Mouse (Mus musculus) ES-Bruce4 (cell line): ENCODE data around the gene Ctnnbl1. TPM values are rescaled to one million over a fixed set of nuclear protein-coding genes. Genes with fewer than 3 reads are reported as not detected.
A peak's percentile ranks its signal among the peaks of the same experiment; 100 is the strongest.

ENCODE experiments used
- H3K27ac ChIP-seq: 2 replicates; pipeline ENCODE4 v1.5.1; 2012; ENCODE audit warnings: low read length, inconsistent platforms; ENCODE audit not compliant: insufficient read depth
- H3K27me3 ChIP-seq: 2 replicates; pipeline ENCODE4 v1.6.1; 2012; ENCODE audit warnings: mild to moderate bottlenecking, low read length, inconsistent platforms; ENCODE audit not compliant: control insufficient read depth, poor library complexity, insufficient read depth, severe bottlenecking
- H3K36me3 ChIP-seq: 2 replicates; pipeline ENCODE4 v1.6.1; 2012; ENCODE audit warnings: inconsistent platforms, mild to moderate bottlenecking, low read length, moderate library complexity; ENCODE audit not compliant: control insufficient read depth, poor library complexity, insufficient read depth, severe bottlenecking
- H3K4me1 ChIP-seq: one replicate; pipeline ENCODE4 v1.8.1; 2011; ENCODE audit warnings: low read length; ENCODE audit not compliant: control insufficient read depth, insufficient read depth
- H3K4me3 ChIP-seq: 2 replicates; pipeline ENCODE4 v1.5.1; 2011; ENCODE audit warnings: low read depth, mild to moderate bottlenecking, low read length
- H3K9ac ChIP-seq: 2 replicates; pipeline ENCODE4 v1.6.1; 2012; ENCODE audit warnings: low read depth, mild to moderate bottlenecking, inconsistent platforms; ENCODE audit not compliant: poor library complexity, severe bottlenecking
- H3K9me3 ChIP-seq: replicated peaks from 2 replicates; pipeline ENCODE4 v1.6.1; 2012; ENCODE audit warnings: mild to moderate bottlenecking, low read length, inconsistent platforms; ENCODE audit not compliant: control insufficient read depth, poor library complexity, insufficient read depth, severe bottlenecking
- CTCF ChIP-seq: IDR thresholded peaks from one replicate; pipeline ENCODE4 v1.8.1; 2011; ENCODE audit warnings: low read depth, low read length
- EP300 ChIP-seq: IDR thresholded peaks from 2 replicates; pipeline ENCODE4 v1.6.1; 2011; ENCODE audit warnings: low read depth, low read length; ENCODE audit not compliant: insufficient read depth
- POLR2A ChIP-seq: IDR thresholded peaks from one replicate; pipeline ENCODE4 v1.8.1; 2011; ENCODE audit warnings: low read length; ENCODE audit not compliant: insufficient read depth
- polyA plus RNA-seq: library from polyadenylated mRNA; stranded (reverse); fragments of >200 nt; gene quantifications from 2 replicates; pipeline ENCODE4 v1.2.4, GENCODE M21; 2011; ENCODE audit warnings: low read depth; ENCODE audit not compliant: missing spikeins, insufficient read depth, insufficient read length

Gene Ctnnbl1
- polyA plus RNA-seq, 1 experiment = 37.2 TPM

- no peaks in the 10 kb centered on the region for H3K9me3 ChIP-seq
- H3K9ac ChIP-seq = no peak overlapping the region
- H3K27me3 ChIP-seq = no peaks in the 10 kb centered on the region
- H3K4me1 ChIP-seq = no peaks in the 10 kb centered on the region
- H3K27ac ChIP-seq = no peak overlapping the region
- no peak for TF ChIP-seq POLR2A
- no peak for TF ChIP-seq EP300
- TF ChIP-seq CTCF = no peak
- H3K36me3 ChIP-seq = no peaks in the 10 kb centered on the region
- no peak overlapping the region for H3K4me3 ChIP-seq
Observed at GRCm38 (mm10) chr2:157818576-157819320, 81.5 kb downstream of the Ctnnbl1 start.

GRCm38 (mm10) chr2:157819401-157819800, 82.2 kb downstream of the Ctnnbl1 start:
- no peaks in the 10 kb centered on the region for H3K9me3 ChIP-seq
- TF ChIP-seq CTCF (no peak), EP300 (no peak), POLR2A (no peak)
- H3K4me1 ChIP-seq = no peaks in the 10 kb centered on the region
- H3K9ac ChIP-seq = no peak overlapping the region
- H3K36me3 ChIP-seq = no peaks in the 10 kb centered on the region
- H3K27me3 ChIP-seq = no peaks in the 10 kb centered on the region
- H3K27ac ChIP-seq = no peak overlapping the region
- no peak overlapping the region for H3K4me3 ChIP-seq

GRCm38 (mm10) chr2:157821259-157821658, 84.1 kb downstream of the Ctnnbl1 start:
- TF ChIP-seq POLR2A (no peak), CTCF (no peak)
- H3K4me3 ChIP-seq = no peak overlapping the region
- H3K9ac ChIP-seq = no peak overlapping the region
- no peaks in the 10 kb centered on the region for H3K27me3 ChIP-seq
- H3K9me3 ChIP-seq = no peaks in the 10 kb centered on the region
- no peak overlapping the region for H3K27ac ChIP-seq
- no peaks in the 10 kb centered on the region for H3K4me1 ChIP-seq
- H3K36me3 ChIP-seq = no peaks in the 10 kb centered on the region

- no peak for TF ChIP-seq EP300
- TF ChIP-seq CTCF = no peak
- no peak for TF ChIP-seq POLR2A
- Histone ChIP-seq H3K27ac (no peak overlapping the region), H3K4me1 (no peaks in the 10 kb centered on the region), H3K36me3 (no peaks in the 10 kb centered on the region), H3K27me3 (no peaks in the 10 kb centered on the region), H3K4me3 (no peak overlapping the region), H3K9ac (no peak overlapping the region), H3K9me3 (no peaks in the 10 kb centered on the region)
Observed at GRCm38 (mm10) chr2:157823456-157823855, 86.3 kb downstream of the Ctnnbl1 start.

- Histone ChIP-seq H3K36me3 (no peaks in the 10 kb centered on the region), H3K27ac (peak overlapping the region; percentile 23; the same call in 1 of the 2 replicates), H3K4me3 (no peak overlapping the region), H3K9me3 (no peaks in the 10 kb centered on the region), H3K27me3 (no peaks in the 10 kb centered on the region), H3K9ac (no peak overlapping the region), H3K4me1 (no peaks in the 10 kb centered on the region)
- TF ChIP-seq CTCF (no peak), EP300 (no peak), POLR2A (no peak)
Observed at GRCm38 (mm10) chr2:157824249-157824648, 87.0 kb downstream of the Ctnnbl1 start.

GRCm38 (mm10) chr2:157830101-157830500, 92.9 kb downstream of the Ctnnbl1 start:
- Histone ChIP-seq H3K4me1 (no peaks in the 10 kb centered on the region), H3K4me3 (no peak overlapping the region), H3K27ac (no peak overlapping the region), H3K9ac (no peak overlapping the region), H3K27me3 (no peaks in the 10 kb centered on the region), H3K36me3 (no peaks in the 10 kb centered on the region), H3K9me3 (no peaks in the 10 kb centered on the region)
- TF ChIP-seq CTCF (no peak), EP300 (no peak), POLR2A (no peak)
